Mouse (Mus musculus): Measurements from ENCODE around the gene Kcng4. TPM values are rescaled to one million over a fixed set of nuclear protein-coding genes. Genes with fewer than 3 reads are reported as not detected.

Gene Kcng4
- polyA plus RNA-seq, 1 experiment = not detected

DNA sequence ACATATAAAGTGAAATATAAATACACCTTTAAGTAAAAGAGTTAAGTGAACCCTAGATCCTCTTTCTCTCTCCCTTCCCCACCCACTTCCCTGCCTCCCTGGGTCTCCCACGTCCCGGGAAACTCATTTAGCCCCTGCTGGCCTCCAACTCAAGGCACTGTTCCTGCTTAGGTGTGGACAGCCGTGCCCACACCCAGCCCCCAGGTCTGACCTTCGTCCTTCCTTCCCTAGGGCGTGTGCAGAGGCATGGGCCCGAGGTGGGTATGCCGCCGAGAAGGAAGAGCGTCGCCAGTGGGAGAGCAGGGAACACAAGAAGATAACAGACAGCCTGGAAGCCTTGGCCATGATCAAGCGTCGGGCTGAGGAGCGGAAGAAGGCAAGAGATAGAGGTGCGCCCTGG, 45.1 kb downstream of the Kcng4 start:
- Histone ChIP-seq H3K4me3 (ENCODE audit: insufficient read depth, poor library complexity, severe bottlenecking) (no peak overlapping the region), H3K79me2 (ENCODE audit: control insufficient read depth, insufficient read depth) (no peaks in the 10 kb centered on the region), H3K36me3 (ENCODE audit: control insufficient read depth, insufficient read depth) (no peaks in the 10 kb centered on the region), H3K79me3 (ENCODE audit: low read depth) (no peaks in the 10 kb centered on the region), H3K27me3 (ENCODE audit: control insufficient read depth, insufficient read depth, insufficient read length) (peaks cover 6% of the 10 kb centered on the region), H3ac (ENCODE audit: control insufficient read depth, insufficient read length, low read depth) (no peak overlapping the region)
- TF ChIP-seq FOSL1 (IDR thresholded peaks at IDR 0.05; ENCODE audit: insufficient read depth, low read length, poor library complexity, severe bottlenecking) (no peak), CTCF (IDR thresholded peaks at IDR 0.05; ENCODE audit: control insufficient read depth, insufficient read depth, insufficient read length) (no peak), MAX (IDR thresholded peaks at IDR 0.05) (no peak)

DNA sequence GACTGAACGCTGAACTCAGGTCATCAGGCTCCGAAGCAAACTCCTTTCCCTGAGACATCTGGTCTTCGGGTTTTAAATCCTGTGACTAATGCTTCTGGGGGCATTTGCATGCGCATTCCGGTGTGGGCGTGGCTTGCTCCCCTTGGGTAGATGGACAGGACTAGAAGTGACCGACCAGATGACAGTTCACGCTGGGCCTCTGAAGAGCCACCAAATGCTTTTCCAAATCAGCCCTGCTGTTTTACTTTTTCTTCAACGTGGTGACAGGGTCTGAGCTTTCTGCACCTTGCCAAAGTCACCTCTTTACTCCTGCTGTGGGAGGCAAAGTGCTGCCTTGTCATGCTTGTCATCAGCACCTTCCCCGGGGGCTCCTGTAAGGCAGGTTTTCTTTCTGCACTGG, 46.6 kb downstream of the Kcng4 start:
- no peak overlapping the region for H3K4me3 ChIP-seq (ENCODE audit: insufficient read depth, poor library complexity, severe bottlenecking)
- H3K79me2 ChIP-seq (ENCODE audit: control insufficient read depth, insufficient read depth) = no peaks in the 10 kb centered on the region
- H3K27me3 ChIP-seq (ENCODE audit: control insufficient read depth, insufficient read depth, insufficient read length) = peaks cover 6% of the 10 kb centered on the region
- no peak overlapping the region for H3ac ChIP-seq (ENCODE audit: control insufficient read depth, insufficient read length, low read depth)
- TF ChIP-seq MYOG (IDR thresholded peaks at IDR 0.05; ENCODE audit: control insufficient read depth, extremely low read depth, insufficient read length) (no peak), MAX (IDR thresholded peaks at IDR 0.05) (no peak), FOSL1 (IDR thresholded peaks at IDR 0.05; ENCODE audit: insufficient read depth, low read length, poor library complexity, severe bottlenecking) (no peak), CEBPB (IDR thresholded peaks at IDR 0.05; ENCODE audit: low read depth) (no peak), USF1 (IDR thresholded peaks at IDR 0.05; ENCODE audit: low read depth) (no peak), CTCF (IDR thresholded peaks at IDR 0.05; ENCODE audit: control insufficient read depth, insufficient read depth, insufficient read length) (no peak), MYOD1 (IDR thresholded peaks at IDR 0.05; ENCODE audit: control insufficient read depth, insufficient read length, low read depth) (no peak)
- no peaks in the 10 kb centered on the region for H3K36me3 ChIP-seq (ENCODE audit: control insufficient read depth, insufficient read depth)
- H3K79me3 ChIP-seq (ENCODE audit: low read depth) = no peaks in the 10 kb centered on the region

DNA sequence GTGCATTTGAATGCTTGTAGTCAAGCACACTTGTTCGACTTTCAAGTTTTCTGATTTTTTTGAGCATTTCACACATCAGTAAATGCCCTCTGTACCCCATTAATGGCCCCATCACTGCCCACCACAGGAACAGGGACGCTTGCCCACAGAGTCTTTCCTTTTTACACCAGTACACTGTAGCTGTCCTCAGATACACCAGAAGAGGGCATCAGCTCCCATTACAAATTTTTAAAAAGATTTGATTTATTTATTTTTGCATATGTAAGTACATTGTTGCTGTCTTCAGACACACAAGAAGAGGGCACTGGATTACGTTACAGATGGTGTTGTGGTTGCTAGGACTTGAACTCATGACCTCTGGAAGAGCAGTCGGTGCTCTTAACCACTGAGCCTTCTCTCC, 47.2 kb downstream of the Kcng4 start:
- no peak for TF ChIP-seq USF1 (IDR thresholded peaks at IDR 0.05; ENCODE audit: low read depth)
- TF ChIP-seq FOSL1 (IDR thresholded peaks at IDR 0.05; ENCODE audit: insufficient read depth, low read length, poor library complexity, severe bottlenecking) = no peak
- TF ChIP-seq MAX (IDR thresholded peaks at IDR 0.05) = no peak
- no peak for TF ChIP-seq MYOG (IDR thresholded peaks at IDR 0.05; ENCODE audit: control insufficient read depth, extremely low read depth, insufficient read length)
- TF ChIP-seq MYOD1 (IDR thresholded peaks at IDR 0.05; ENCODE audit: control insufficient read depth, insufficient read length, low read depth) = no peak
- TF ChIP-seq CTCF (IDR thresholded peaks at IDR 0.05; ENCODE audit: control insufficient read depth, insufficient read depth, insufficient read length) = no peak
- TF ChIP-seq CEBPB (IDR thresholded peaks at IDR 0.05; ENCODE audit: low read depth) = no peak
- Histone ChIP-seq H3K79me2 (ENCODE audit: control insufficient read depth, insufficient read depth) (no peaks in the 10 kb centered on the region), H3K79me3 (ENCODE audit: low read depth) (no peaks in the 10 kb centered on the region), H3K36me3 (ENCODE audit: control insufficient read depth, insufficient read depth) (no peaks in the 10 kb centered on the region), H3ac (ENCODE audit: control insufficient read depth, insufficient read length, low read depth) (no peak overlapping the region), H3K27me3 (ENCODE audit: control insufficient read depth, insufficient read depth, insufficient read length) (peaks cover 6% of the 10 kb centered on the region), H3K4me3 (ENCODE audit: insufficient read depth, poor library complexity, severe bottlenecking) (no peak overlapping the region)

DNA sequence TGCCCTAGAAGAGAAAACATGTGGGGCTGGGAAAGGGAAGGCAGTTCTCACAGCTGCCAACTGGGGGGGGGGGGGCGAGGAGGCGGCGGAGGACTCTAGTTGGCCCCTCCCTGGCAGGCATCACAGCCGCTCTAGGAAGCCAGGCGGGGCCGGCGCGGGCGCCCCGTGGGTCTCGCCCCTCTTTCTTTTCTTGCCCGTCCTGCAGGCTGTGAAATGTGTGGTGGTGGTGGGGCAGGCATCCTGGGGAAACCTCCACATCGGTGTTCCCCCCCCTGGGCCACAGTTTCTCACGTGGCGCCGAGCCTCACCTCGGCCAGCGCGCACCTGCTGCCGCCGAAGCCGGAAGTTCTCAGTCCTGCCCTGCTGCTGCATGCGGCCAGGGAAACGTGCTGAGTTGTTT, 49.6 kb downstream of the Kcng4 start:
- H3K79me3 ChIP-seq (ENCODE audit: low read depth) = no peaks in the 10 kb centered on the region
- no peak overlapping the region for H3K4me3 ChIP-seq (ENCODE audit: insufficient read depth, poor library complexity, severe bottlenecking)
- no peaks in the 10 kb centered on the region for H3K36me3 ChIP-seq (ENCODE audit: control insufficient read depth, insufficient read depth)
- H3K79me2 ChIP-seq (ENCODE audit: control insufficient read depth, insufficient read depth) = no peaks in the 10 kb centered on the region
- peaks cover 23% of the 10 kb centered on the region for H3K27me3 ChIP-seq (ENCODE audit: control insufficient read depth, insufficient read depth, insufficient read length)
- TF ChIP-seq MAX (IDR thresholded peaks at IDR 0.05) (no peak), CEBPB (IDR thresholded peaks at IDR 0.05; ENCODE audit: low read depth) (no peak), CTCF (IDR thresholded peaks at IDR 0.05; ENCODE audit: control insufficient read depth, insufficient read depth, insufficient read length) (no peak), MYOD1 (IDR thresholded peaks at IDR 0.05; ENCODE audit: control insufficient read depth, insufficient read length, low read depth) (no peak), FOSL1 (IDR thresholded peaks at IDR 0.05; ENCODE audit: insufficient read depth, low read length, poor library complexity, severe bottlenecking) (no peak), MYOG (IDR thresholded peaks at IDR 0.05; ENCODE audit: control insufficient read depth, extremely low read depth, insufficient read length) (no peak), USF1 (IDR thresholded peaks at IDR 0.05; ENCODE audit: low read depth) (no peak)
- no peak overlapping the region for H3ac ChIP-seq (ENCODE audit: control insufficient read depth, insufficient read length, low read depth)

DNA sequence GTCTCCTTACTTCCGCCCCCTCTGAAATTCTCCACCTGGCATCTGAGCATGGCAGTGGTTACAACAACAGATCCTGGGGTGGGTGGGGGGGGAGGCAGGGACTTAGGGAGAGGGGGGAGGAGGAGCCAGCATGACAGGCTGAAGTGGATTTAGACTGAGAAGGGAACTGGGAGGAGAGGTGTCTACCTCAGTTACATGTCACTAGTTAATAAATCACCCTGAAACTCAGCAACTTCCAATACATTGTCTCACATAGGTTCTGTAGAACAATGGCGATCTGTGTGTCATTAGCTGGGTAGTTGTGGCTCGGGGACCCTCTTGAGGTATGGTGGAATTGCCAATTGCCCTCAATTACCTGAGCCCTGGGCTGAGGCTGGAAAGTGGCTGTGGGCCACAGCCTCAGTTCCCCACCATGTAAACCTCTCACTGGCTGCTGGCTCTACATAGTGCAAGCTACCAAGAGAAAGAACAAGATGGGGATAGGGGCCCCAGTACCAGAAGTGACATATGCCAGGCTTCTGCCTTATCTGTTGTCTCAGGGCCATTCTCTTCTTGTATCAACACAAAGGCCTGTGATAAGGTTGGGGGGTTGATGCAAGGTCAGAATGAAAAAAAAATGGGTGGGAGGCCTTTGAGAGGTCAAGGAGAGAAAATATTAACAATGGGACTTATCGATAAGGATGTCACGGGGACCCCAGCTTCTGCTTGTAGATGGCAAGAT, 54.9 kb downstream of the Kcng4 start:
- H3ac ChIP-seq (ENCODE audit: control insufficient read depth, insufficient read length, low read depth) = no peak overlapping the region
- H3K36me3 ChIP-seq (ENCODE audit: control insufficient read depth, insufficient read depth) = no peaks in the 10 kb centered on the region
- H3K79me2 ChIP-seq (ENCODE audit: control insufficient read depth, insufficient read depth) = no peaks in the 10 kb centered on the region
- TF ChIP-seq CEBPB (IDR thresholded peaks at IDR 0.05; ENCODE audit: low read depth) = no peak
- no peak for TF ChIP-seq CTCF (IDR thresholded peaks at IDR 0.05; ENCODE audit: control insufficient read depth, insufficient read depth, insufficient read length)
- TF ChIP-seq FOSL1 (IDR thresholded peaks at IDR 0.05; ENCODE audit: insufficient read depth, low read length, poor library complexity, severe bottlenecking) = no peak
- no peak for TF ChIP-seq USF1 (IDR thresholded peaks at IDR 0.05; ENCODE audit: low read depth)
- no peak for TF ChIP-seq MYOD1 (IDR thresholded peaks at IDR 0.05; ENCODE audit: control insufficient read depth, insufficient read length, low read depth)
- no peak for TF ChIP-seq MAX (IDR thresholded peaks at IDR 0.05)
- no peak for TF ChIP-seq MYOG (IDR thresholded peaks at IDR 0.05; ENCODE audit: control insufficient read depth, extremely low read depth, insufficient read length)
- H3K27me3 ChIP-seq (ENCODE audit: control insufficient read depth, insufficient read depth, insufficient read length) = peaks cover 66% of the 10 kb centered on the region
- H3K4me3 ChIP-seq (ENCODE audit: insufficient read depth, poor library complexity, severe bottlenecking) = no peak overlapping the region
- no peaks in the 10 kb centered on the region for H3K79me3 ChIP-seq (ENCODE audit: low read depth)

DNA sequence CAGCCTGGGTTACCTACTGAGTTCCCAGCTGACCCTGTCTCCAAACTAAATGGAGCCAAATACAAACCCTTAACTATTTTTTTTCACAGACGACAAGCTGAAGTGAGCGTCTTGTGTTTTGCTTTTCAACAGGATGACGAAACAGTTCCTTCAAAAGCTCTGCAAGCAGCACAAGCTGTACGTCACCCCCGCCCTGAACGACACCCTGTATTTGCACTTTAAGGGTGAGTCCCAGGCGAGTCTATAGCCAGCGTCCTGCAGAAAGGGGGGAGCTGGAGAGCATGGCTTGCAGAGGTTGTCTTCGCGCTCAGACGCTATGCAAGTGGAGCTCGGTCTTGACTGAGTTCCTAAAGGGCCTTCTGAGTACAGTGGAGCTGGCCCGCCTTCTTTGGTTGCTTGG, 56.4 kb downstream of the Kcng4 start:
- TF ChIP-seq CEBPB (IDR thresholded peaks at IDR 0.05; ENCODE audit: low read depth) = no peak
- TF ChIP-seq USF1 (IDR thresholded peaks at IDR 0.05; ENCODE audit: low read depth) = no peak
- no peak for TF ChIP-seq CTCF (IDR thresholded peaks at IDR 0.05; ENCODE audit: control insufficient read depth, insufficient read depth, insufficient read length)
- TF ChIP-seq MYOD1 (IDR thresholded peaks at IDR 0.05; ENCODE audit: control insufficient read depth, insufficient read length, low read depth) = no peak
- no peak for TF ChIP-seq MYOG (IDR thresholded peaks at IDR 0.05; ENCODE audit: control insufficient read depth, extremely low read depth, insufficient read length)
- Histone ChIP-seq H3K36me3 (ENCODE audit: control insufficient read depth, insufficient read depth) (no peaks in the 10 kb centered on the region), H3K79me3 (ENCODE audit: low read depth) (no peaks in the 10 kb centered on the region), H3K79me2 (ENCODE audit: control insufficient read depth, insufficient read depth) (peaks cover 5% of the 10 kb centered on the region), H3K27me3 (ENCODE audit: control insufficient read depth, insufficient read depth, insufficient read length) (peaks cover 66% of the 10 kb centered on the region), H3K4me3 (ENCODE audit: insufficient read depth, poor library complexity, severe bottlenecking) (no peak overlapping the region), H3ac (ENCODE audit: control insufficient read depth, insufficient read length, low read depth) (no peak overlapping the region)

All from C2C12 (cell line).